Mouse (Mus musculus): ENCODE results near the gene Ctrb1. TPM values are rescaled to one million over a fixed set of nuclear protein-coding genes. Genes with fewer than 3 reads are reported as not detected.

The Ctrb1 gene
- polyA plus RNA-seq, 2 experiments, result 0.10 TPM; not detected in 1

GRCm38 (mm10) chr8:111643264-111644141, 47.3 kb downstream of the Ctrb1 start, which contains the start of gene Zfp1:
Gene Zfp1, plus strand, starts transcription at chr8:111643401.
- DNase-seq (ENCODE audit: low spot score) (peak; percentile 97), ATAC-seq (ENCODE audit: low FRiP score, low read depth) (peak; percentile 97)
- Histone ChIP-seq H3K36me3 (ENCODE audit: control insufficient read depth, insufficient read depth, low read length) (no peaks in the 10 kb centered on the region), H3K9me3 (ENCODE audit: control insufficient read depth, low read length) (no peaks in the 10 kb centered on the region), H3K4me2 (replicated peaks; ENCODE audit: low read depth, low read length, severe bottlenecking) (peak within 1 kb of the TSS; percentile 58), H3K27me3 (ENCODE audit: control insufficient read depth, insufficient read depth, low read length) (no peaks in the 10 kb centered on the region), H3K9ac (ENCODE audit: low read depth, low read length, severe bottlenecking) (peak within 1 kb of the TSS; percentile 94), H3K4me1 (ENCODE audit: control insufficient read depth, insufficient read depth, low read length) (peaks cover 9% of the 10 kb centered on the region), H3K27ac (replicated peaks; ENCODE audit: low read depth, low read length) (peak within 1 kb of the TSS; percentile 94), H3K4me3 (replicated peaks; ENCODE audit: low read length) (peak within 1 kb of the TSS; percentile 94)
- TF ChIP-seq POLR2A (IDR thresholded peaks at IDR 0.05; ENCODE audit: borderline replicate concordance, extremely low read depth, insufficient read depth, insufficient read length), result peak; percentile 84; the same call in 1 of the 2 replicates
- WGBS, result under 1% methylated on average over 57 of the region's 75 CpGs

GRCm38 (mm10) chr8:111642939-111643263, 47.9 kb downstream of the Ctrb1 start:
- Histone ChIP-seq H3K36me3 (ENCODE audit: control insufficient read depth, insufficient read depth, low read length) (no peaks in the 10 kb centered on the region), H3K9ac (ENCODE audit: low read depth, low read length, severe bottlenecking) (peak overlapping the region; percentile 94), H3K27me3 (ENCODE audit: control insufficient read depth, insufficient read depth, low read length) (no peaks in the 10 kb centered on the region), H3K27ac (replicated peaks; ENCODE audit: low read depth, low read length) (peak overlapping the region; percentile 94), H3K9me3 (ENCODE audit: control insufficient read depth, low read length) (no peaks in the 10 kb centered on the region), H3K4me3 (replicated peaks; ENCODE audit: low read length) (peak overlapping the region; percentile 94), H3K4me1 (ENCODE audit: control insufficient read depth, insufficient read depth, low read length) (peaks cover 9% of the 10 kb centered on the region), H3K4me2 (replicated peaks; ENCODE audit: low read depth, low read length, severe bottlenecking) (peak overlapping the region; percentile 58)
- 7% methylated on average over 5 of the region's 5 CpGs for WGBS
- DNase-seq (ENCODE audit: low spot score), result no peak
- peak; percentile 7; the same call in 1 of the 2 replicates for ATAC-seq (ENCODE audit: low FRiP score, low read depth)
- TF ChIP-seq POLR2A (IDR thresholded peaks at IDR 0.05; ENCODE audit: borderline replicate concordance, extremely low read depth, insufficient read depth, insufficient read length), result no peak

- Histone ChIP-seq H3K9ac (ENCODE audit: low read depth, low read length, severe bottlenecking) (no peak overlapping the region), H3K9me3 (ENCODE audit: control insufficient read depth, low read length) (no peaks in the 10 kb centered on the region), H3K27me3 (ENCODE audit: control insufficient read depth, insufficient read depth, low read length) (no peaks in the 10 kb centered on the region), H3K27ac (replicated peaks; ENCODE audit: low read depth, low read length) (peak overlapping the region; percentile 94), H3K36me3 (ENCODE audit: control insufficient read depth, insufficient read depth, low read length) (no peaks in the 10 kb centered on the region), H3K4me1 (ENCODE audit: control insufficient read depth, insufficient read depth, low read length) (peaks cover 9% of the 10 kb centered on the region), H3K4me2 (replicated peaks; ENCODE audit: low read depth, low read length, severe bottlenecking) (peak overlapping the region; percentile 58), H3K4me3 (replicated peaks; ENCODE audit: low read length) (peak overlapping the region; percentile 94)
- TF ChIP-seq POLR2A (IDR thresholded peaks at IDR 0.05; ENCODE audit: borderline replicate concordance, extremely low read depth, insufficient read depth, insufficient read length), result no peak
- ATAC-seq (ENCODE audit: low FRiP score, low read depth) (no peak), DNase-seq (ENCODE audit: low spot score) (no peak)
- 55% methylated on average over 5 of the region's 5 CpGs for WGBS
These were observed 48.3 kb downstream of the Ctrb1 start for GRCm38 (mm10) chr8:111642496-111642895.

- DNase-seq (ENCODE audit: low spot score) (no peak), ATAC-seq (ENCODE audit: low FRiP score, low read depth) (no peak)
- no peaks in the 10 kb centered on the region for H3K36me3 ChIP-seq (ENCODE audit: control insufficient read depth, insufficient read depth, low read length)
- no peak overlapping the region for H3K27ac ChIP-seq (replicated peaks; ENCODE audit: low read depth, low read length)
- WGBS, result 97% methylated on average over 2 of the region's 2 CpGs
- no peaks in the 10 kb centered on the region for H3K27me3 ChIP-seq (ENCODE audit: control insufficient read depth, insufficient read depth, low read length)
- TF ChIP-seq POLR2A (IDR thresholded peaks at IDR 0.05; ENCODE audit: borderline replicate concordance, extremely low read depth, insufficient read depth, insufficient read length), result no peak
- H3K9ac ChIP-seq (ENCODE audit: low read depth, low read length, severe bottlenecking), result no peak overlapping the region
- H3K4me1 ChIP-seq (ENCODE audit: control insufficient read depth, insufficient read depth, low read length), result peaks cover 9% of the 10 kb centered on the region
- H3K4me2 ChIP-seq (replicated peaks; ENCODE audit: low read depth, low read length, severe bottlenecking), result no peak overlapping the region
- no peak overlapping the region for H3K4me3 ChIP-seq (replicated peaks; ENCODE audit: low read length)
- no peaks in the 10 kb centered on the region for H3K9me3 ChIP-seq (ENCODE audit: control insufficient read depth, low read length)
These were observed 49.7 kb downstream of the Ctrb1 start for GRCm38 (mm10) chr8:111641064-111641463.

- Histone ChIP-seq H3K4me2 (replicated peaks; ENCODE audit: low read depth, low read length, severe bottlenecking) (no peak overlapping the region), H3K27ac (replicated peaks; ENCODE audit: low read depth, low read length) (no peak overlapping the region), H3K4me3 (replicated peaks; ENCODE audit: low read length) (no peak overlapping the region), H3K9me3 (ENCODE audit: control insufficient read depth, low read length) (no peaks in the 10 kb centered on the region), H3K4me1 (ENCODE audit: control insufficient read depth, insufficient read depth, low read length) (peaks cover 6% of the 10 kb centered on the region), H3K9ac (ENCODE audit: low read depth, low read length, severe bottlenecking) (no peak overlapping the region), H3K36me3 (ENCODE audit: control insufficient read depth, insufficient read depth, low read length) (no peaks in the 10 kb centered on the region), H3K27me3 (ENCODE audit: control insufficient read depth, insufficient read depth, low read length) (no peaks in the 10 kb centered on the region)
- no peak for TF ChIP-seq POLR2A (IDR thresholded peaks at IDR 0.05; ENCODE audit: borderline replicate concordance, extremely low read depth, insufficient read depth, insufficient read length)
- ATAC-seq (ENCODE audit: low FRiP score, low read depth), result no peak
- no peak for DNase-seq (ENCODE audit: low spot score)
These were observed 52.7 kb downstream of the Ctrb1 start for GRCm38 (mm10) chr8:111638086-111638485.

Small RNAs within 50 kb of the gene (microRNA-seq; reads per million reads assigned to microRNA genes)
- gene Mir7076, result not detected

Other genes with a start within 250 kb of the Ctrb1 start
- 11.5 and 13.3 TPM in 2 replicates for gene Wdr59, start 168.9 kb downstream of the Ctrb1 start, polyA plus RNA-seq (2012; rRNA removed)
- 6.0 and 6.1 TPM in 2 replicates for gene Wdr59, start 168.9 kb downstream of the Ctrb1 start, polyA plus RNA-seq (2014; fragmentation: Nextera tagmentation; extraction: Ambion mirVana)
- 133 and 158 TPM in 2 replicates for gene Znrf1, start 154.9 kb downstream of the Ctrb1 start, polyA plus RNA-seq (2012; rRNA removed)
- gene Znrf1, start 154.9 kb downstream of the Ctrb1 start, polyA plus RNA-seq (2014; fragmentation: Nextera tagmentation; extraction: Ambion mirVana), result 42.4 and 55.3 TPM in 2 replicates
- gene Ldhd, start 60.6 kb downstream of the Ctrb1 start, polyA plus RNA-seq (2012; rRNA removed), result 0.77 and 1.1 TPM in 2 replicates
- 0.35 and 0.74 TPM in 2 replicates for gene Ldhd, start 60.6 kb downstream of the Ctrb1 start, polyA plus RNA-seq (2014; fragmentation: Nextera tagmentation; extraction: Ambion mirVana)
- gene Zfp1, start 47.6 kb downstream of the Ctrb1 start, polyA plus RNA-seq (2012; rRNA removed), result 18.3 and 20.8 TPM in 2 replicates
- 20.7 and 24.7 TPM in 2 replicates for gene Zfp1, start 47.6 kb downstream of the Ctrb1 start, polyA plus RNA-seq (2014; fragmentation: Nextera tagmentation; extraction: Ambion mirVana)
- gene Bcar1, start 52.8 kb upstream of the Ctrb1 start, polyA plus RNA-seq (2012; rRNA removed), result 55.5 and 79.4 TPM in 2 replicates
- 40.7 and 45.4 TPM in 2 replicates for gene Bcar1, start 52.8 kb upstream of the Ctrb1 start, polyA plus RNA-seq (2014; fragmentation: Nextera tagmentation; extraction: Ambion mirVana)
- gene Cfdp1, start 163.3 kb upstream of the Ctrb1 start, polyA plus RNA-seq (2012; rRNA removed), result 50.4 and 129 TPM in 2 replicates
- 210 and 219 TPM in 2 replicates for gene Cfdp1, start 163.3 kb upstream of the Ctrb1 start, polyA plus RNA-seq (2014; fragmentation: Nextera tagmentation; extraction: Ambion mirVana)
- gene Tmem170, start 185.7 kb upstream of the Ctrb1 start, polyA plus RNA-seq (2012; rRNA removed), result 5.8 and 7.0 TPM in 2 replicates
- 4.0 and 5.1 TPM in 2 replicates for gene Tmem170, start 185.7 kb upstream of the Ctrb1 start, polyA plus RNA-seq (2014; fragmentation: Nextera tagmentation; extraction: Ambion mirVana)
- gene Chst5, start 219.4 kb upstream of the Ctrb1 start, polyA plus RNA-seq (2012; rRNA removed), result 11.7 and 17.0 TPM in 2 replicates
- 12.1 and 12.2 TPM in 2 replicates for gene Chst5, start 219.4 kb upstream of the Ctrb1 start, polyA plus RNA-seq (2014; fragmentation: Nextera tagmentation; extraction: Ambion mirVana)
- gene Tmem231, start 242.9 kb upstream of the Ctrb1 start, polyA plus RNA-seq (2012; rRNA removed), result 16.3 and 19.8 TPM in 2 replicates
- 15.7 and 17.9 TPM in 2 replicates for gene Tmem231, start 242.9 kb upstream of the Ctrb1 start, polyA plus RNA-seq (2014; fragmentation: Nextera tagmentation; extraction: Ambion mirVana)
- gene Gabarapl2, start 249.7 kb upstream of the Ctrb1 start, polyA plus RNA-seq (2012; rRNA removed), result 55.6 and 56.6 TPM in 2 replicates
- gene Gabarapl2, start 249.7 kb upstream of the Ctrb1 start, polyA plus RNA-seq (2014; fragmentation: Nextera tagmentation; extraction: Ambion mirVana), result 148 and 163 TPM in 2 replicates